Mouse (Mus musculus) kidney, postnatal 14 days (tissue): ENCODE results near the gene Luc7l3.

Experiments used
- DNase-seq: peaks from one replicate; pipeline ENCODE4 v3.0.0; 2022; ENCODE audit warnings: mixed read lengths

The Luc7l3 gene

DNA sequence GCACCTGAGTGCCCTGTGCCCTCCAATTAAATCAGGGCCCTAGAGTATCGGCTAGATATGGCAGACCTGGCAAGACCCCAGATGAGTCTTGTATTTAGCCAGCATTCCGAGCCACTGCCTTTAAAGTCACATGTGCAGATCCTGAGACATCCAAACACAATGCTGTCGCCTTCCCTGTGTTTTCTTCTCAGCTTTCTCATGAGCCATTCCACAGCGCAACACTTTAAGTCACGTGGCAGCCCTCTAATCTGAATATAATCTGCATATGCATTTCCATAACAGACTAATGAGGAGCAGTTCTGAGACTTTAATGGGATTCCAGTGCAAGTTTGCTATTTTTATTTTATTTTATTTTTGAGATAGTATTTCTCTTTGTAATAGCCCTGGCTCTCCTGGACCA is 66.1 kb downstream of the Luc7l3 start:
- DNase-seq, result no peak

- DNase-seq, result no peak
Observed at GRCm38 (mm10) chr11:94253691-94254090, 68.1 kb downstream of the Luc7l3 start.

DNA sequence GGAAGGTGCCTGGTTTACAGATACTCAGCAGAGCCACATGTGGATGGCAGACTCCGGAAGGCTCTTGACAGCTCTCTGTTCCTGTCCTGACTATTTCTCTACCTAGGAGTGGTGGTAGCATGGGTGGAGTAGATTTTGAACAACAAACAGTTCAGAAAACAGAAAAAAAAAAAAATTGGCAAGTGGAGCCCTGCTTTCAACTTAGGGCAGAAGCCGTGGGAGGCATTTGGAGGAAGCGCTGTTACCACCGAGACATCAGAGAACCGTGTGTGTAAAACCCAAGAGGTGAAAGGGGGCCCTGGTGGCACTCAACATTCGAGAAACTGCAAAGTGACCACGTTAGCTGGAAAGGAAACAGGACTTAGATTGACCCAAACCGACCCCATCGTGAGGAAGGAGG is 68.6 kb downstream of the Luc7l3 start:
- no peak for DNase-seq

DNA sequence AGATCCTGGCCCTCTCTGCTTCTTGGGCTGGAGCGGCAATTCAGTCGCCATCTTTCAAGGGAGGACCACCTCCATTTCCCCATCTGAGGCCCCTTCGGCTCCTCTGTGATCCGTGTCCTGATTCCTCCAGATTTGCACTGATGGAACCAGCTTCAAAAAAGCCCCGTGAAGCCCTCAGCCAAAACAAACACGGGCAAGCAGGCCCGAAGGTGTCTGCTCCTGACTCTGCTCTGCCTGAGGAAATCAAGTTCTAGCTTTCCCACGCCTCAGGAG is 75.1 kb downstream of the Luc7l3 start:
- no peak for DNase-seq

GRCm38 (mm10) chr11:94245955-94246788 is 75.6 kb downstream of the Luc7l3 start, which contains the start of gene Wfikkn2:
Gene Wfikkn2, minus strand, starts transcription at chr11:94246005.
- DNase-seq, result no peak

- no peak for DNase-seq
Observed at GRCm38 (mm10) chr11:94244385-94244784, 77.4 kb downstream of the Luc7l3 start.

DNA sequence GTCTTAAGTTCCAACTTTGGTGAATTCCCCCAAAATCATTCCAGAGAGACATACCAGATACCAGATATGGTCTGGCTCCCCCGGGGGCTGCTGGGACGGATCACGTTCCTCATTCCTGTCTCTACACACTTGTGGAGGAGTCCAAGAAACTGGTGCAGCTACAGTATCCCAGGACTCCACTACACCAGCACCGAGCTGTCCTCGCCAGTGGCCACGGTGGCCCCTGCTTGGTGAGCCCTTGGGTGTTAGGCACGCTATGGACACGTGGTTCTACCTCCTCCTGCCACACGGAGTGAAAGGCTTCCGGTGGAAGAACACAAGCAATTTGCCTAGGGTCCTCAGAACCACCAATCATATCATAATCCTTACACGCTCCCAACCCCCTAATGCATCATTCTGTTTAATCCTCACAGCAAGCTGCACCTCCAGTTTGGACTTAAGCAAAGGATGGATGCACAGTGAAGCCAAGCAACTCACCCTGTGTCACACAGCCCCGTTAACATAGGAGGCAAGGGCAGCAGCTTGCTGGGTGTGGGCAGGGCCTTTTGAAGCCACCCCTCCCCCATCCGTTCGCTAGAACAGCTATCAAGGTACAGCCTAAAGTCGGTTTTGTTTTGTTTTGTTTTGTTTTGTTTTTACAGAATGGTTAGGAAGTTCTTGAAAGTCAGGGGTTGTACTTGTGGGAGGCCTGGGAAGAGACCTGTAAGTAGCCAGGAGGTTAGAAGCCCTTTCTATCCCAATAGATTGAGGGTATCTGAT is 78.2 kb downstream of the Luc7l3 start:
- DNase-seq, result no peak

DNA sequence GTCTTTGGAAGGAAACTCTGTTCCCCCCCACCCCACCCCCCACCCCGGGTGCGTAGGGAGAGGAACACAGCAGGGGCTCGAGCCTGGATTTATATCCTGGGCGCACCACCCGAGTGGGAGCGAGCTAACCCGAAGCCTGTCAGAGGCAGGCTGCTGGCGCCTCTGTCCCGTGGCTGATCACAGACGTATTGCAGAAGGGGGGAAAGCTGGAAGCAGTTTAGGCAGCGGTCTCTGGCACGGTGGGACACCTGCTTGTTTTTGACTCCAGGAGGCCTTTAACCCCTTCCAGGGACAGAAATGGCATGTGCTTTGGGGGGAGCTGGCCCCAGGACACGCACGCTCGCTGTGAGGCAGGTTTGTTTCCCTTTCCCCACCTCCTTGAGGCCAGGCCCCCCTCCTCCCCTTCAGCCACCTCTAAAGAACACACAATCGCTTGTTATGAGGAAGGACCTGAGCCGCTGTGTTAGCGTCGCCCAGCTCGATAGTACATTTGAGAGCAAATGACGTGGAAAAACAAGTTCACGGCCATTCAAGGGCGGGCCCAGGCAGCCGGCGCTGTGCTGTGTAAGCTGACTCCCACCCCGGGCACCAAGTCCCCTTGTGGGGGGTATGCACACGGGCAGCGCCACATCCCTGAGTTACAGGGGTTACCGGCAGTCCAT is 78.9 kb downstream of the Luc7l3 start:
- DNase-seq, result peak; percentile 36

- DNase-seq, result no peak
Observed at GRCm38 (mm10) chr11:94239706-94240105, 82.1 kb downstream of the Luc7l3 start.

- no peak for DNase-seq
Observed at GRCm38 (mm10) chr11:94238786-94239185, 83.0 kb downstream of the Luc7l3 start.
